Comparison of ENCODE assay signal across 29 mouse cellular contexts in the genomic region with DNA sequence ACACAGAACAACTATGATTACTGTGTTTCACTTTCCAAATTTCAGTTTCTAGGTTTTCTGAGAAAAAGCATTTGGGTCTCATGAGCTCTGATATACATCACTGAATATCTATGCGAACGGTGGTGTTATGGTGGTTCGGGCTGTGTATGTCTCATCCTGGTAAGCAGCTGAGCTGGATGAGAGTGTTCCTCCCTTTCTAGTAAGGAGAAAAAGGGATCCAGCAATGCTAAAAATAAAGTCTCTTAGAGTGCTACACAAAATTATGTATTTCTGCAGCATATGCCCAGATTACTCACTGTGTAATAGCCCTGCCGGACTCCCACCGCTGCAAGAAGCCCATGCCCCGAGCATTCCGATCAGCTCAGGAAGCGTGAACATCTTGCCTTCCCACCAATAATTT.
"Had no signal": no experiment of that assay in that cellular context is flagged by ENCODE, and none has a peak within 500 bp of the region (broad histone marks: within the 10 kb centered on the region; RNA-seq: fewer than 3 reads in every experiment).

No protein-coding gene starts in this region.

- ATAC-seq: liver, embryonic 12.5 days; liver, postnatal 0 days; lung, postnatal 0 days; midbrain, embryonic 13.5 days; midbrain, embryonic 15.5 days; midbrain, embryonic 16.5 days had no signal

- DNase-seq: left cerebral cortex, postnatal 4 days; liver; liver, embryonic 13.5 days; liver, postnatal 0 days; lung, adult 18-20 months; lung, adult 2 months; lung, embryonic 14.5 days; lung, postnatal 10 days; lung, postnatal 14 days; lung, postnatal 36 days; lung, postnatal 4 days; midbrain, embryonic 14.5 days had no signal

- H3K4me3 ChIP-seq: limb, embryonic 10.5 days; limb, embryonic 12.5 days; limb, embryonic 13.5 days; limb, embryonic 15.5 days; liver, embryonic 12.5 days; liver, embryonic 13.5 days; liver, embryonic 15.5 days; lung, embryonic 15.5 days; megakaryocyte, embryonic 14.5 days; midbrain, embryonic 10.5 days; midbrain, embryonic 12.5 days; midbrain, embryonic 13.5 days; midbrain, embryonic 15.5 days; myocyte had no signal

- H3K27ac ChIP-seq: limb, embryonic 10.5 days; limb, embryonic 12.5 days; limb, embryonic 13.5 days; limb, embryonic 15.5 days; liver, embryonic 12.5 days; liver, embryonic 13.5 days; liver, embryonic 14.5 days; liver, embryonic 15.5 days; lung, embryonic 15.5 days; macrophage; midbrain, embryonic 10.5 days; midbrain, embryonic 12.5 days; midbrain, embryonic 13.5 days; midbrain, embryonic 15.5 days had no signal
